Mouse (Mus musculus): ENCODE data around the gene Pik3cg. TPM values are rescaled to one million over a fixed set of nuclear protein-coding genes. Genes with fewer than 3 reads are reported as not detected.
"Not testable (repeated sequence)": the region's sequence is repeated elsewhere in the genome, so short reads cannot be mapped to it uniquely, and the experiment has no call there.

The Pik3cg gene
- 1.3 and 1.4 TPM in 2 replicates for polyA plus RNA-seq (2014; fragmentation: Nextera tagmentation; extraction: Ambion mirVana)

- WGBS = 66% methylated on average over 22 of the region's 22 CpGs
- H3K9me3 ChIP-seq (replicated peaks; ENCODE audit: control insufficient read depth, low read length) = no peaks in the 10 kb centered on the region
- no peaks in the 10 kb centered on the region for H3K36me3 ChIP-seq (ENCODE audit: control insufficient read depth, insufficient read depth, low read length)
- no peak for DNase-seq (ENCODE audit: low spot score)
- ATAC-seq = no peak
- no peak within 1 kb of the TSS for H3K4me3 ChIP-seq (ENCODE audit: low read depth, low read length)
- peaks cover 5% of the 10 kb centered on the region for H3K4me1 ChIP-seq (ENCODE audit: control insufficient read depth, insufficient read depth, low read length)
- H3K27me3 ChIP-seq (replicated peaks; ENCODE audit: control insufficient read depth, insufficient read depth, low read length) = no peaks in the 10 kb centered on the region
- no peak within 1 kb of the TSS for H3K4me2 ChIP-seq (ENCODE audit: low read length)
- no peak within 1 kb of the TSS for H3K9ac ChIP-seq (ENCODE audit: low read length)
- no peak within 1 kb of the TSS for H3K27ac ChIP-seq (ENCODE audit: low read depth, low read length)
Observed at GRCm38 (mm10) chr12:32207948-32208891, at the start of gene Pik3cg. Gene Pik3cg, minus strand, starts transcription at chr12:32208659.

DNA sequence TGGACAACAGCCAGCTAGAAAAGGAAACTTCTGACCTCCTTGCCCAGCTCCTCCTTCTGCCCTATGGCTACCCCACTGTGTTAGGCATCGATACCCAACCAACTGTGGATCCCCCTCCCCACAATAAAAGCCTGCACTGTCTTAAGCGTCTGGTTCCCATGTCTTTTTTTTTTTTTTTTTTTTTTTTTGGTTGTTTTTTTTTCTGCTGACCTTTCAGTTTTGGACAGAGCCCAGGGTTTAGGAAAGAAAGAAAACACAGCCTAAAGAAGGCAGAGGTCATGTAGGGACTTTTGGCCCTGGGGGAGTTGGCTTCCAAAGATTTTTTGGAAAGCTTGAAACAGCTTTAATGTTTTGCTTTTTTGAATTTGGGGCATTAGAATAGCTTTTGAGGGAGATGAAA, 40.0 kb upstream of the Pik3cg start:
- ATAC-seq (no peak), DNase-seq (ENCODE audit: low spot score) (no peak)
- H3K9me3 ChIP-seq (replicated peaks; ENCODE audit: control insufficient read depth, low read length) = no peaks in the 10 kb centered on the region
- WGBS = 59% methylated on average over 2 of the region's 2 CpGs
- H3K9ac ChIP-seq (ENCODE audit: low read length) = no peak overlapping the region
- no peak overlapping the region for H3K4me3 ChIP-seq (ENCODE audit: low read depth, low read length)
- no peaks in the 10 kb centered on the region for H3K4me1 ChIP-seq (ENCODE audit: control insufficient read depth, insufficient read depth, low read length)
- H3K27ac ChIP-seq (ENCODE audit: low read depth, low read length) = no peak overlapping the region
- H3K36me3 ChIP-seq (ENCODE audit: control insufficient read depth, insufficient read depth, low read length) = no peaks in the 10 kb centered on the region
- no peak overlapping the region for H3K4me2 ChIP-seq (ENCODE audit: low read length)
- H3K27me3 ChIP-seq (replicated peaks; ENCODE audit: control insufficient read depth, insufficient read depth, low read length) = no peaks in the 10 kb centered on the region

- H3K4me1 ChIP-seq (ENCODE audit: control insufficient read depth, insufficient read depth, low read length) = no peaks in the 10 kb centered on the region
- H3K36me3 ChIP-seq (ENCODE audit: control insufficient read depth, insufficient read depth, low read length) = no peaks in the 10 kb centered on the region
- H3K27ac ChIP-seq (ENCODE audit: low read depth, low read length) = no peak overlapping the region
- H3K4me2 ChIP-seq (ENCODE audit: low read length) = no peak overlapping the region
- DNase-seq (ENCODE audit: low spot score) (peak; percentile 65), ATAC-seq (peak; percentile 30; the same call in 1 of the 2 replicates)
- no peak overlapping the region for H3K4me3 ChIP-seq (ENCODE audit: low read depth, low read length)
- H3K9ac ChIP-seq (ENCODE audit: low read length) = no peak overlapping the region
- 67% methylated on average over 5 of the region's 5 CpGs for WGBS
- H3K9me3 ChIP-seq (replicated peaks; ENCODE audit: control insufficient read depth, low read length) = no peaks in the 10 kb centered on the region
- H3K27me3 ChIP-seq (replicated peaks; ENCODE audit: control insufficient read depth, insufficient read depth, low read length) = no peaks in the 10 kb centered on the region
Observed at GRCm38 (mm10) chr12:32245566-32246233, 37.2 kb upstream of the Pik3cg start.

- WGBS = 83% methylated on average over 1 of the region's 1 CpGs
- H3K9ac ChIP-seq (ENCODE audit: low read length) = no peak overlapping the region
- H3K4me3 ChIP-seq (ENCODE audit: low read depth, low read length) = no peak overlapping the region
- no peaks in the 10 kb centered on the region for H3K4me1 ChIP-seq (ENCODE audit: control insufficient read depth, insufficient read depth, low read length)
- DNase-seq (ENCODE audit: low spot score) = no peak
- no peaks in the 10 kb centered on the region for H3K36me3 ChIP-seq (ENCODE audit: control insufficient read depth, insufficient read depth, low read length)
- 0 out of 2 replicates have a peak, but pooled peaks have one; percentile 16 for ATAC-seq
- H3K4me2 ChIP-seq (ENCODE audit: low read length) = no peak overlapping the region
- H3K27me3 ChIP-seq (replicated peaks; ENCODE audit: control insufficient read depth, insufficient read depth, low read length) = no peaks in the 10 kb centered on the region
- H3K9me3 ChIP-seq (replicated peaks; ENCODE audit: control insufficient read depth, low read length) = no peaks in the 10 kb centered on the region
- H3K27ac ChIP-seq (ENCODE audit: low read depth, low read length) = no peak overlapping the region
Observed at GRCm38 (mm10) chr12:32243586-32243985, 35.1 kb upstream of the Pik3cg start.

DNA sequence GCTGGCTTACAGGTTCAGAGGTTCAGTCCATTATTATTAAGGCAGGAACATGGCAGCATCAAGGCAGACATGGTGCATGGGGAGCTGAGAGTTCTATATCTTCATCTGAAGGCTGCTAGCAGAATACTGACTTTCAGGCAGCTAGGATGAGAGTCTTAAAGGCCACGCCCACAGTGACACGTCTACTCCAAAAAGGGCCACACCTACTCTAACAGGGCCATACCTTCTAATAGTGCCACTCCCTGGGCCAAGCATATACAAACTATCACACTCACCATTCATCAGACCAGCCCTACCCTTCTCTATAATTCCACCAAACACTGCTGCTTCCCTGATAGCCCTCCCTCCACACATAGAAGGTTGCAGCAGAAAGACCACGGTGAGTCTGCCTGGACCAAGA, 30.7 kb upstream of the Pik3cg start:
- H3K9me3 ChIP-seq (replicated peaks; ENCODE audit: control insufficient read depth, low read length); H3K27me3 ChIP-seq (replicated peaks; ENCODE audit: control insufficient read depth, insufficient read depth, low read length); H3K4me1 ChIP-seq (ENCODE audit: control insufficient read depth, insufficient read depth, low read length); DNase-seq (ENCODE audit: low spot score); H3K4me3 ChIP-seq (ENCODE audit: low read depth, low read length); ATAC-seq; H3K9ac ChIP-seq (ENCODE audit: low read length); H3K36me3 ChIP-seq (ENCODE audit: control insufficient read depth, insufficient read depth, low read length); H3K4me2 ChIP-seq (ENCODE audit: low read length); H3K27ac ChIP-seq (ENCODE audit: low read depth, low read length): not testable (repeated sequence)
- whole genome bisulfite sequencing = 83% methylated on average over 3 of the region's 3 CpGs

GRCm38 (mm10) chr12:32238433-32238832, 30.0 kb upstream of the Pik3cg start:
- DNase-seq (ENCODE audit: low spot score) (peak; percentile 10), ATAC-seq (no peak)
- Histone ChIP-seq H3K27me3 (replicated peaks; ENCODE audit: control insufficient read depth, insufficient read depth, low read length) (no peaks in the 10 kb centered on the region), H3K4me2 (ENCODE audit: low read length) (no peak overlapping the region), H3K4me3 (ENCODE audit: low read depth, low read length) (no peak overlapping the region), H3K4me1 (ENCODE audit: control insufficient read depth, insufficient read depth, low read length) (peaks cover 5% of the 10 kb centered on the region), H3K9me3 (replicated peaks; ENCODE audit: control insufficient read depth, low read length) (no peaks in the 10 kb centered on the region), H3K36me3 (ENCODE audit: control insufficient read depth, insufficient read depth, low read length) (no peaks in the 10 kb centered on the region), H3K27ac (ENCODE audit: low read depth, low read length) (peak overlapping the region; percentile 24; the same call in 1 of the 2 replicates), H3K9ac (ENCODE audit: low read length) (no peak overlapping the region)
- 75% methylated on average over 5 of the region's 5 CpGs for WGBS

DNA sequence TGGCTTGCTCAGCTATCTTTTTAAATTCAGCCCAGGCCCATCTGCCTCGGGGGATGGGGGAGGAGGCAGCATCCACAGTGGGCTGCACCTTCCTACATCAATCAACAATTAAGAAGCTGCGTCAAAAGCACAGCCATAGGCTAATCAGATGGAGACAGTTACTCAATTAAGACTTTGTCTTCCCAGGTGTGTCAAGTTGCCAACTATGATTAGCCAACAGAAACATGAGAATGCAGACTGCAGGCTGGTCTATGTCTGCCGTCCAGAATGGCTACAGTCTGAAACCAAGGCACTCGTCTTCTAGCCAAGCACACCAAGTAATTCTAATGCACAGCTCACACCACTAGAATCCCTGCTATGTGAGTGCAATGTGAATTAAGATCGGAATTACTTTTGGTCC, 29.4 kb upstream of the Pik3cg start:
- Histone ChIP-seq H3K9ac (ENCODE audit: low read length) (no peak overlapping the region), H3K36me3 (ENCODE audit: control insufficient read depth, insufficient read depth, low read length) (no peaks in the 10 kb centered on the region), H3K27me3 (replicated peaks; ENCODE audit: control insufficient read depth, insufficient read depth, low read length) (no peaks in the 10 kb centered on the region), H3K4me1 (ENCODE audit: control insufficient read depth, insufficient read depth, low read length) (peaks cover 5% of the 10 kb centered on the region), H3K9me3 (replicated peaks; ENCODE audit: control insufficient read depth, low read length) (no peaks in the 10 kb centered on the region), H3K4me3 (ENCODE audit: low read depth, low read length) (no peak overlapping the region), H3K4me2 (ENCODE audit: low read length) (no peak overlapping the region), H3K27ac (ENCODE audit: low read depth, low read length) (peak overlapping the region; percentile 24; the same call in 1 of the 2 replicates)
- DNase-seq (ENCODE audit: low spot score) = peak; percentile 28
- WGBS = 55% methylated on average over 5 of the region's 5 CpGs
- peak; percentile 53; the same call in 1 of the 2 replicates for ATAC-seq

GRCm38 (mm10) chr12:32237139-32237538, 28.7 kb upstream of the Pik3cg start:
- H3K4me1 ChIP-seq (ENCODE audit: control insufficient read depth, insufficient read depth, low read length) = peaks cover 5% of the 10 kb centered on the region
- 73% methylated on average over 1 of the region's 1 CpGs for WGBS
- no peak overlapping the region for H3K27ac ChIP-seq (ENCODE audit: low read depth, low read length)
- H3K27me3 ChIP-seq (replicated peaks; ENCODE audit: control insufficient read depth, insufficient read depth, low read length) = no peaks in the 10 kb centered on the region
- ATAC-seq (no peak), DNase-seq (ENCODE audit: low spot score) (no peak)
- no peaks in the 10 kb centered on the region for H3K9me3 ChIP-seq (replicated peaks; ENCODE audit: control insufficient read depth, low read length)
- H3K4me3 ChIP-seq (ENCODE audit: low read depth, low read length) = no peak overlapping the region
- H3K9ac ChIP-seq (ENCODE audit: low read length) = no peak overlapping the region
- H3K36me3 ChIP-seq (ENCODE audit: control insufficient read depth, insufficient read depth, low read length) = no peaks in the 10 kb centered on the region
- H3K4me2 ChIP-seq (ENCODE audit: low read length) = no peak overlapping the region

Measured in forebrain, embryonic 14.5 days (tissue).